Mouse (Mus musculus) cortical plate, adult 2 months (tissue): Measurements from ENCODE around the gene Tmem222.

Experiments
- CTCF ChIP-seq: fragments of 200-500 bp; IDR thresholded peaks from 2 replicates; pipeline ENCODE4 v1.5.1; 2011; ENCODE audit warnings: mild to moderate bottlenecking, control low read depth, low read length; ENCODE audit not compliant: insufficient read depth; ENCODE audit errors: extremely low read depth
- POLR2A ChIP-seq: fragments of 200-500 bp; IDR thresholded peaks from 2 replicates; pipeline ENCODE4 v1.6.1; 2011; ENCODE audit warnings: mild to moderate bottlenecking, low read length, control low read depth; ENCODE audit not compliant: insufficient read depth; ENCODE audit errors: extremely low read depth

- TF ChIP-seq CTCF (no peak), POLR2A (no peak)
Observed at GRCm38 (mm10) chr4:133223875-133224274, 53.7 kb downstream of the Tmem222 start.
